Mouse (Mus musculus) megakaryocyte, embryonic 14.5 days (primary cell): ENCODE data around the gene Fbrsl1.

Experiments
- FLI1 ChIP-seq: IDR thresholded peaks from 2 replicates; pipeline ENCODE4 v1.6.1; 2012; ENCODE audit warnings: low read length, inconsistent platforms, mixed read lengths
- GATA1 ChIP-seq: IDR thresholded peaks from 3 replicates; pipeline ENCODE4 v1.6.1; 2012; ENCODE audit warnings: mixed read lengths, low read length, inconsistent platforms, borderline replicate concordance

- no peak for TF ChIP-seq GATA1
- no peak for TF ChIP-seq FLI1
Observed at GRCm38 (mm10) chr5:110417756-110418522, 30.4 kb downstream of the Fbrsl1 start.
